Mouse (Mus musculus) left cerebral cortex, postnatal 14 days (tissue): ENCODE data around the gene Fam149a. TPM values are rescaled to one million over a fixed set of nuclear protein-coding genes. Genes with fewer than 3 reads are reported as not detected.

Experiments used
- total RNA-seq, 2 experiments: library from RNA; stranded (reverse); gene quantifications; 2 replicates each; pipeline ENCODE4 v1.2.3; 2021

Gene Fam149a
- total RNA-seq, 2 experiments from 2014 or later = 23.1 to 23.8 TPM

Other genes with a start within 250 kb of the Fam149a start
- gene F11, start 120.3 kb downstream of the Fam149a start, total RNA-seq = not detected
- not detected for gene Klkb1, start 87.4 kb downstream of the Fam149a start, total RNA-seq
- gene Gm45753, start 73.8 kb downstream of the Fam149a start, total RNA-seq = not detected
- gene Cyp4v3, start 49.1 kb downstream of the Fam149a start, total RNA-seq = 1 to 10 TPM; 4.1 to 4.3 TPM
- 1 to 10 TPM; 6.6 to 6.9 TPM for gene Tlr3, start 28.8 kb upstream of the Fam149a start, total RNA-seq
- gene Sorbs2, start 125.5 kb upstream of the Fam149a start, total RNA-seq = 100 to 1,000 TPM; 258 to 338 TPM